Mouse (Mus musculus): Measurements from ENCODE around the gene Tmem8b. TPM values are rescaled to one million over a fixed set of nuclear protein-coding genes. Genes with fewer than 3 reads are reported as not detected.

Tmem8b gene
- 11.5 TPM for polyA plus RNA-seq (2014; fragmentation: Illumina TruSeq; extraction: RNeasy Lipid Tissue Mini Kit (QIAGEN cat#74804); ENCODE audit: low read depth, low replicate concordance)

DNA sequence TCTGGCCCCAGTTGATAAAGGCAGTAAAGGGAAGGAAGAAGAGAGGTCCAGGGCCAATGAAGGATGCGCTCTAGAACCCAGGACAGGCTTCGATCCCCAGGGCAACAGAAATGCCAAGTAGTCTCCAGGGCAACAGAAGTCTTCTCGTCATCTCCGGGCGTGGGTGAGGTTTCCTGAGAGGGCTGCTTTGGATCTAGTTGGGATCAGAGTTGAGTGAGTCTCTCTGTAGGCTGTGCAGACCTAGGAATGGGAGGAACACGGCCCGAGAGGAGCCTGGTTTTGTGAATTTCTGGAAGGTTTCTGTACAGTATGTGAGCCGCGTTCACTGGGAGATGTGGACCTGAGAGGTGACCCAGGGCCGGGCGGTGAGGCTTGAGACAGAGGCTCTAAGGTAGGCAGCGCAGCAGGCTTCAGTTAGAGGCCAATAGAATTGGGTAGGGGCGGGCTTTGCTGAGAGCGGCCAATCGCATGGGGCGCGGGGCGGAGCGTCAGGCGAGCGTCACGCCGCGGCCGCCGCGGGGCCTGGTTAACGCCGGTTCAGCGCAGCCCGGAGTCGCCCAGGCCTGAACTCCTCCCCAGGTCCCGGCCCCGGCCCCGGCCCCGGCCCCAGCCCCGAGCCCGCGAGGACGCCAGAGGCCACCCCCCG lies at the start of gene Tmem8b, which contains the start of gene Fam221b:
Gene Tmem8b, plus strand, starts transcription at position 190 of the 646 bp plus-strand sequence.
Gene Fam221b, minus strand, starts transcription at position 364 of the 646 bp plus-strand sequence.

DNA sequence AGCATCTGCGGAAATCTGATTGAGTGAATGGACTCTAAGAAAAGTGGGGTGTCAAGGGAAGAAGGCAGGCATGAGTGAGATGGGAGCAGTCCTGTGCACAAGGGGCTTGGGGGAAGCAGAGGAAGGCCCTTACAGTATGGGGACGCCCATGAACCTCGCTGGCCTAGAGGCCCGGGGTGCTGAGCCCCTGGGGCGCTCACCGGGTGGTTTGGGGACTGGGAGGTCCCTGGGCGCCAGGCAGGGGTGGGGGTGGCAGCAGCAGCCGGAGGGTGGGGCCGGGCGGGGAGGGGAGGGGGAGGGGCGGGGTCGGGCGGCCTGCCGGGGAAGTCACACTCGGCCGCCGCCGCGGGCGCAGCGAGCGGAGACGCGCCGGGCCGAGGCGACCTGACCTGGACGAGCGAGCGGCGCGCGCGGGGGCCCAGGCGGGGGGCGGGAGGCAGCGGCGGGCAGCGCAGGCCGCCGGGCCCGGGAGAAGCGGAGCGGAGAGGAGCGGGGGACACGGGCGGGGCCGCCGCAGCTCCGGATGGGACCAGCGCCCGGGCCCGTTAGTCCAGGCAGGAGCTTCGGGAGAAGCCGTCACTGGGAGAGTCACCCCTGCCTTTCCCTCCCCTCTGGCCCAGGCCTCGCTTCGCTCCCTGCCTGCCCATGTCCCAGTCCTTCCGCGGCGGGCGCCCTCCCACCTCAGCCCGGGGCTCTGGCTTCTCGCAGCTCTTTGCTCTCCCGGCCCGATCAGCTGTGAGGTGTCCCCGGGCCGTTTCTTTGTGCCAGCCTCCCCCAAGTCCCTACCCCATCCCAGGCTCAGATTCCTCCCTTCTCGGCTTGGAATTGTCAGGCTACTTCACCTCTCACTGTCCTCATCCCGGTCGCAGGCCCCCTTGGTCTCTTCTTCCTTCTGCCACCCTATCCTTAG lies 37.5 kb upstream of the Tmem8b start, which contains the start of gene Npr2:
Gene Npr2, plus strand, starts transcription at position 890 of the 910 bp plus-strand sequence.

GRCm38 (mm10) chr4:43653161-43654015 lies 15.4 kb upstream of the Tmem8b start, which contains the start of gene Spag8:
Spag8 (minus strand) TSS chr4:43653594.

DNA sequence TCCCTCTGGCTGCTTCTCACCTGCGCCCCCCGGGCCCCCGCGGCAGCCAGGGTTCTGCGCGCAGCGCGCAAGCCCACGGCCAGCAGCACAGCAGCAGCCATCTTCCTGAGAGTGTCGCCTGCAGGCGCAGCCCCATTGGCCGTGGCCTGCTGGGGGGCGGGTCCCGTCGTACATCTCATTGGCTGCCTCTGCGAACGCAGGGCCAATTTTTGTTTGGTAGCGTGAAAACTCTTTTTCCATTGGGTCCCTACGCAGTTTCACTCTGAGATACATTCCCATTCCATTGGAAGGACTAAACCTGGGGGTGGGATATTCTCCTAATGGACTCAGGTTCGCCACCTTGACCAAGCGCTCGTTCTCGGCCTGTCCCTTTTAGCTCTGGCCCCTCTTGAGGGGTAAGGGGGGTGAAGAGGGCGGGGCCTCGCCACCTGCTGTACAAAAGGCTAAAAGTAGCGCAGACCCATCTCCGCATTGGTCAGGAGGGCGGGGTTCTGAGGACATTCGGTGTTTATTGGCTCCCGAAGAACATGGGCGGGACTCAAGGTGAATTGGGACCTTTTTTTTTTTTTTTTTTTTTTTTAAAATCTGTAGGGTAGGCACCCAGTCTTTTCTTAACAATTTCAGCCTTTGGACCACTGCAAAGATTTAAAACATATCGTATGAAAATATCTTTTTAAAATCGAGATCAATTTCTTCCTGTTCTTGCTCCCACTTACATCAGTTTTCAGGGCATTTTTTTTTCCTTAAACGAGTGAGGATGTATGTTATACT lies 12.2 kb upstream of the Tmem8b start, which contains the start of gene Hint2:
Gene Hint2, minus strand, starts transcription at position 128 of the 771 bp plus-strand sequence.

DNA sequence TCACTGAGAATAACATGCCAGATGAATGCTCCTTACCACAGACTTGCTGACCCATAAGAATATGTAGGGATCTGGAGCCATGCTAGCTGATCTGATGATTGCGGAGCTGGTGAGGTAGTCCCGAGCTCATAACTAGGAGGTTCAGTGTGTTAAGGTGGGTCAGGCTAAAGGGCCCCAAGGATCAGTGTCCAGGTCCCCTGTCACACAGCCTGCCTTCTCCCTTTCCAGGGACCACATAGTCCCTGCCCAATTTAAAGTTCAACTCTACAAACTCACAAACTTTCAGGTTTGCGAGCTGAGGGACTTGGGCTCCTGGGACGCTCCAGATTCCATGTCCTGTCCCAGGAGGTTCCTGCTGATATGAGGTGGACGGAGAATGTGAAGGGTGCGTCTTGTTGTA lies 31.9 kb downstream of the Tmem8b start, which contains the start of gene Olfr70:
Gene Olfr70, minus strand, starts transcription at position 101 of the 400 bp plus-strand sequence.

DNA sequence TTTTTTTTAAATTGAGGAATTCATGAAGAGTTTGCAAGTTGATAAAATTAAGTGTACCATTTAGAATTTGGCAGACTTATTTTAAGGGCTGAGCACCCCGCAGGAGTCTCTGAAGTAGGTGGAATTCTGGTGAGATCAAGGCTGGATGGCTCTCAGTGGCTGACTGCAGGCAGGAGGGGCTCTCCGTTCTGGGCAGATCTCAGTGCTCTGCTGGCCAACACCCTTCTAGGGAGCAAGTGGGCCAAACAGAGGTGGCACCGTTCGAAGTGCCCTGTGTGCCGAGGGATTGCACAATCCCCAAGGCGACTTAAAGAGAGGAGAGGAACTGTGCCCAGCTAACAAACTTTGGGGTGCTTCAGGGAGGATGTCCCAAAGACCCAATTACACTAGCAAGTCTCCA lies 41.1 kb downstream of the Tmem8b start, which contains the start of gene Olfr71:
Gene Olfr71, minus strand, starts transcription at position 387 of the 400 bp plus-strand sequence.

DNA sequence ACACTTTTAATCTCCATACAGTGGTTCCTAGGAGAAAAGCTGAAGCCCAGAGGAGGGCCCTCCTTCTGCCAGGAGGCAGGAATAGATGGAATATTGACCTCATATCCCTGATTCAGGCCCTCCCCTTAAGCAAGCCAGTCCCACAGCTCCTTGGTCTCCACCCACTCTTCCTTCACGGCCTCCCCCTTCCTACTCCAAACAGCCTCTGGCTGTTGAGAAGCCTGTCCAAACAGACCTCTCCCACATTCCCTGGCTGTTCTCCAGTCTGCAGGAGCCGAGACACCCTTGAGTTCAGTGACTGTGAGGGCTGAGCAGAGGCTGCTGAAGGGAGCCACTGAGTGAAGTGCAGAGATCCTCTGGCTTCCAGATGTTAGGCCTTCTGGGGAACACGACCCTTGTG lies 58.2 kb downstream of the Tmem8b start, which contains the start of gene Hrct1:
Gene Hrct1, plus strand, starts transcription at position 194 of the 400 bp plus-strand sequence.

DNA sequence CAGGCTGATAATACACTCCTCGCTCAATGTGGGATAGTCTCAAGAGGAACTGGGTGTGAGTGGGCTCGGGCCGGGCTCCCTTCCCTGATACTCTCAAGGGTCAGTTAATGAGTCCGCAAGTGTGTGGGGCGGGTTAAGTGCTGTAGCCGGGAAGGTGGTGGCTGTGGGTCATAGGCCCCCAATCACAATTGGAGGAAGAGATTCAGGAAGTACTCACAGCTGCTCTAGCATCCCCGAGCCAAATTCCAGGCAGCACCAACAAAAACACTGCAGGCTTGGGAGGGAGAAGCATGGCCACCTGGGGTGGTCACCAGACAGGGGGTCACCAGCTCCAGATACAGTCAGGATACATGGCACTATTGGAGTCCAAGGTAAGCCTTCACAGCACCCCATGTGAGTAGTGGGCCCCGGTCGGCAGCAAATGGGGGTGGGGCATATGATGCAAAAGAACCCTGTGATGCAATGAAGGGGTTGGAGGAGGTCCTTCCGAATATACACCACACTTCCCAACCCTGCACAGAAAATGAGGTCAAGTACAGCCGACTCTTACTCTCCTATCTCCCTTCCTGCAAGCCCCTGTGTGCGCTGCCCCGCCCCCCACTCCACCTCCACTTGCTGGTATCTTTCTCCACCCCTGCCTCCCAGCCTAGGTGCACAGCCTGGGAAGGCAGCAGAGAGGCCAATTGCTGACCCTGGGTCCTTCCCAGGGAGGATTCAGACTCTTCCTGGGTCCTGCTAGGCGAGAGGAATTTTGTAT lies 61.2 kb downstream of the Tmem8b start, which contains the start of gene Spaar:
Gene Spaar, plus strand, starts transcription at position 241 of the 757 bp plus-strand sequence.

Other genes starting within 250 kb of the Tmem8b start
- 3.9 TPM for gene Fam166b, start 239.8 kb upstream of the Tmem8b start, polyA plus RNA-seq (2014; fragmentation: Illumina TruSeq; extraction: RNeasy Lipid Tissue Mini Kit (QIAGEN cat#74804); ENCODE audit: low read depth, low replicate concordance)
- gene Tesk1, start 227.0 kb upstream of the Tmem8b start, polyA plus RNA-seq (2014; fragmentation: Illumina TruSeq; extraction: RNeasy Lipid Tissue Mini Kit (QIAGEN cat#74804); ENCODE audit: low read depth, low replicate concordance), result 47.5 TPM
- 6.7 TPM for gene Cd72, start 214.3 kb upstream of the Tmem8b start, polyA plus RNA-seq (2014; fragmentation: Illumina TruSeq; extraction: RNeasy Lipid Tissue Mini Kit (QIAGEN cat#74804); ENCODE audit: low read depth, low replicate concordance)
- gene Sit1, start 185.2 kb upstream of the Tmem8b start, polyA plus RNA-seq (2014; fragmentation: Illumina TruSeq; extraction: RNeasy Lipid Tissue Mini Kit (QIAGEN cat#74804); ENCODE audit: low read depth, low replicate concordance), result not detected
- 55.0 TPM for gene Ccdc107, start 176.1 kb upstream of the Tmem8b start, polyA plus RNA-seq (2014; fragmentation: Illumina TruSeq; extraction: RNeasy Lipid Tissue Mini Kit (QIAGEN cat#74804); ENCODE audit: low read depth, low replicate concordance)
- gene Arhgef39, start 169.3 kb upstream of the Tmem8b start, polyA plus RNA-seq (2014; fragmentation: Illumina TruSeq; extraction: RNeasy Lipid Tissue Mini Kit (QIAGEN cat#74804); ENCODE audit: low read depth, low replicate concordance), result 1.2 TPM
- 0.72 TPM for gene Car9, start 162.0 kb upstream of the Tmem8b start, polyA plus RNA-seq (2014; fragmentation: Illumina TruSeq; extraction: RNeasy Lipid Tissue Mini Kit (QIAGEN cat#74804); ENCODE audit: low read depth, low replicate concordance)
- gene Tpm2, start 145.2 kb upstream of the Tmem8b start, polyA plus RNA-seq (2014; fragmentation: Illumina TruSeq; extraction: RNeasy Lipid Tissue Mini Kit (QIAGEN cat#74804); ENCODE audit: low read depth, low replicate concordance), result 128 TPM
- gene Creb3, start 106.6 kb upstream of the Tmem8b start, polyA plus RNA-seq (2014; fragmentation: Illumina TruSeq; extraction: RNeasy Lipid Tissue Mini Kit (QIAGEN cat#74804); ENCODE audit: low read depth, low replicate concordance), result 45.7 TPM
- 59.0 TPM for gene Tln1, start 106.3 kb upstream of the Tmem8b start, polyA plus RNA-seq (2014; fragmentation: Illumina TruSeq; extraction: RNeasy Lipid Tissue Mini Kit (QIAGEN cat#74804); ENCODE audit: low read depth, low replicate concordance)
- 40.1 TPM for gene Rgp1, start 90.3 kb upstream of the Tmem8b start, polyA plus RNA-seq (2014; fragmentation: Illumina TruSeq; extraction: RNeasy Lipid Tissue Mini Kit (QIAGEN cat#74804); ENCODE audit: low read depth, low replicate concordance)
- gene Gba2, start 90.1 kb upstream of the Tmem8b start, polyA plus RNA-seq (2014; fragmentation: Illumina TruSeq; extraction: RNeasy Lipid Tissue Mini Kit (QIAGEN cat#74804); ENCODE audit: low read depth, low replicate concordance), result 12.9 TPM
- 0.79 TPM for gene Msmp, start 84.5 kb upstream of the Tmem8b start, polyA plus RNA-seq (2014; fragmentation: Illumina TruSeq; extraction: RNeasy Lipid Tissue Mini Kit (QIAGEN cat#74804); ENCODE audit: low read depth, low replicate concordance)
- 30.2 TPM for gene Npr2, start 37.0 kb upstream of the Tmem8b start, polyA plus RNA-seq (2014; fragmentation: Illumina TruSeq; extraction: RNeasy Lipid Tissue Mini Kit (QIAGEN cat#74804); ENCODE audit: low read depth, low replicate concordance)
- gene Spag8, start 15.4 kb upstream of the Tmem8b start, polyA plus RNA-seq (2014; fragmentation: Illumina TruSeq; extraction: RNeasy Lipid Tissue Mini Kit (QIAGEN cat#74804); ENCODE audit: low read depth, low replicate concordance), result 3.8 TPM
- gene Hint2, start 12.5 kb upstream of the Tmem8b start, polyA plus RNA-seq (2014; fragmentation: Illumina TruSeq; extraction: RNeasy Lipid Tissue Mini Kit (QIAGEN cat#74804); ENCODE audit: low read depth, low replicate concordance), result 120 TPM
- 4.8 TPM for gene Fam221b, start 174 bp downstream of the Tmem8b start, polyA plus RNA-seq (2014; fragmentation: Illumina TruSeq; extraction: RNeasy Lipid Tissue Mini Kit (QIAGEN cat#74804); ENCODE audit: low read depth, low replicate concordance)
- not detected for gene Olfr70, start 31.8 kb downstream of the Tmem8b start, polyA plus RNA-seq (2014; fragmentation: Illumina TruSeq; extraction: RNeasy Lipid Tissue Mini Kit (QIAGEN cat#74804); ENCODE audit: low read depth, low replicate concordance)
- not detected for gene Olfr71, start 41.3 kb downstream of the Tmem8b start, polyA plus RNA-seq (2014; fragmentation: Illumina TruSeq; extraction: RNeasy Lipid Tissue Mini Kit (QIAGEN cat#74804); ENCODE audit: low read depth, low replicate concordance)
- 13.1 TPM for gene Hrct1, start 58.2 kb downstream of the Tmem8b start, polyA plus RNA-seq (2014; fragmentation: Illumina TruSeq; extraction: RNeasy Lipid Tissue Mini Kit (QIAGEN cat#74804); ENCODE audit: low read depth, low replicate concordance)
- gene Spaar, start 61.1 kb downstream of the Tmem8b start, polyA plus RNA-seq (2014; fragmentation: Illumina TruSeq; extraction: RNeasy Lipid Tissue Mini Kit (QIAGEN cat#74804); ENCODE audit: low read depth, low replicate concordance), result 4.6 TPM
- not detected for gene Olfr159, start 102.0 kb downstream of the Tmem8b start, polyA plus RNA-seq (2014; fragmentation: Illumina TruSeq; extraction: RNeasy Lipid Tissue Mini Kit (QIAGEN cat#74804); ENCODE audit: low read depth, low replicate concordance)
- gene Olfr156, start 154.9 kb downstream of the Tmem8b start, polyA plus RNA-seq (2014; fragmentation: Illumina TruSeq; extraction: RNeasy Lipid Tissue Mini Kit (QIAGEN cat#74804); ENCODE audit: low read depth, low replicate concordance), result not detected
- gene Olfr157, start 171.2 kb downstream of the Tmem8b start, polyA plus RNA-seq (2014; fragmentation: Illumina TruSeq; extraction: RNeasy Lipid Tissue Mini Kit (QIAGEN cat#74804); ENCODE audit: low read depth, low replicate concordance), result not detected
- gene Olfr155, start 182.6 kb downstream of the Tmem8b start, polyA plus RNA-seq (2014; fragmentation: Illumina TruSeq; extraction: RNeasy Lipid Tissue Mini Kit (QIAGEN cat#74804); ENCODE audit: low read depth, low replicate concordance), result not detected
- gene Reck, start 206.6 kb downstream of the Tmem8b start, polyA plus RNA-seq (2014; fragmentation: Illumina TruSeq; extraction: RNeasy Lipid Tissue Mini Kit (QIAGEN cat#74804); ENCODE audit: low read depth, low replicate concordance), result 11.9 TPM

Measured in adipose tissue, adult 10 weeks (tissue).